Mouse (Mus musculus) cerebellum, adult 8-10 months (tissue): ENCODE results near the gene Nubp2.

Experiments used
- DNase-seq: peaks from one replicate; pipeline ENCODE4 v3.0.0; 2022

Nubp2 gene

GRCm38 (mm10) chr17:24858967-24859366 is 27.2 kb downstream of the Nubp2 start:
- no peak for DNase-seq

- no peak for DNase-seq
Measured at GRCm38 (mm10) chr17:24857831-24858470, 28.2 kb downstream of the Nubp2 start.

DNA sequence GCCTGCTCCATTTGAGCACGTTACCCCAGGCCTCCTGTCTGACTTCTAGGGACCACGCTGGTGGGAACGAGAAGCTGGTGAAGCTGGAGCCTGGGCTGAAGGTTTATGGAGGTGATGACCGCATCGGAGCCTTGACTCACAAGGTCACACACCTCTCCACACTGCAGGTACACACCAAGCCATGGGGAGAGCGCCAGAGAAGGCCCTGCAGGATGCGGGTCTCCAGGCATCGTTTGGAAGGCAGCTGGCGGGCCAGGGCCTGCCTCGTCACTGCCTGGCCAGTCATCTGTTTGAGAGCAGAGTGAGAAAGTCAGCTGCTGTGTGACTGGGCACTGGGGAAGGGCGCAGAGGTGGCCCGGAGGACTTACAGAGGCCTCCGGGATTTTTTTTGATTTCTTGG is 29.6 kb downstream of the Nubp2 start:
- DNase-seq, result no peak

DNA sequence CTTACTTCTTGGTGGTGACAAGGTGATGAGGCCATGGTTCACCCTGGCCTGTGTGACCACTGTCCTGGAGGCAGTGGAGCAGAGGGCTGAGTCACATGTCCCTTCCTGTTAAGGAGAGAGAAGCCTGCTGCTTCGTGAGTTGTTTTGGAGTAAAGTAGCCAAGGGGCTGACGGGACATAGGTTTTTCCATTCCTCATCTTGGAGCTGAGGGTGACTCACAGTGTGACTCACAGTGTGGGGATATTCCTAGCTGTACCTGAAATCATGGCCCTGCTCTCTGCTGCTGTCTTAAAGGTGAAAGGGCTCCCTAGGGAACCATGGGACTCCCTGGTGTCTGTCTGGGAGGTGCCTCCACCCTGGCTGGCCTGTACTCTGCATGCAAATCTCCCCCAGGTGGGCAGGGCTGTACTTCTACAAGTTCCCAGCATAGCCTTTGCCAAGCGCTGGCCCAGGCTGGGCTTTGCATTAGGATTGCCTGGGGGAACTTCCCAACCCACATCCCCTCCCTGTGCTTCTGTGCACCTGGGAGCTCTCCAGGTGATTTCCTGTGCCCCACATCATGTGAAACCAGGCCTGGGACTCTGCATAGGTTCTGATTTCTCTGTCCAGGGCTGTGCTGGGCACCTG is 30.2 kb downstream of the Nubp2 start:
- DNase-seq, result no peak

DNA sequence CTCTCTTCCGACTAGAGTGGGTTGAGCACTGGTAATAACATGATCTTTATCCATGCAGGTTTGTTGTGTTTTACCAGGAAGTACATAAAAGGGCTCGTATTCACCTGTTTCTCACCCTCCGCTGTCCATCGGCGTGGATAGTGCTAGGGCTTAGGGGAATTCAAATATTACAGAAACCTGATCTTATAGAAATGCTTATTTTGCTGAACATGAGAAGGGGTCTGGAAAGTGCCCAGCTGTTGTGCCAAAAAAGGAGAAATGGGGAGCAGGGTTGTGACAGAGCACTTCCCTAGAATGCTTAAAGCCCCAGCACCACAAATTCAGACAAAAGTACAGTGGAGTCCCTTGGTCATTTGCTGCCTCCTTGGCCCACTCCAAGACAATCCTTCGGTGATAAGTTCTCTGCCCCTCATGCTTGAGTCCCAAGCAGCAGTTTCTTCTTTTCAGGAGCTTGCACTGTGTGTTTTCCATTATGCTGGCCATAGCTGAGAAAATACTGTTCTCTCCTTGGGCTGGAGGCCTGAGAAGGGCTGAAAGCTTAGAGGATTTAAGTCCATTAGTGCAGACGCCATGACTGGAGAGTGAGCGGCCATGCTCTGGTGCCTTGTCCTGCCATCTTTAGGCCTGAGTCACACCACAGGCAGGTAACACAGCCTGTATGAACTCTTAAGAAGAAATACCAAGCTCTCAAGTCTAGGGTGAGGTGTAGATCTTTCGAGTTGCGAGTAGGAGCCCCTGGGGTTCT is 34.6 kb downstream of the Nubp2 start:
- no peak for DNase-seq

- no peak for DNase-seq
Measured at GRCm38 (mm10) chr17:24850773-24851127, 35.4 kb downstream of the Nubp2 start.

DNA sequence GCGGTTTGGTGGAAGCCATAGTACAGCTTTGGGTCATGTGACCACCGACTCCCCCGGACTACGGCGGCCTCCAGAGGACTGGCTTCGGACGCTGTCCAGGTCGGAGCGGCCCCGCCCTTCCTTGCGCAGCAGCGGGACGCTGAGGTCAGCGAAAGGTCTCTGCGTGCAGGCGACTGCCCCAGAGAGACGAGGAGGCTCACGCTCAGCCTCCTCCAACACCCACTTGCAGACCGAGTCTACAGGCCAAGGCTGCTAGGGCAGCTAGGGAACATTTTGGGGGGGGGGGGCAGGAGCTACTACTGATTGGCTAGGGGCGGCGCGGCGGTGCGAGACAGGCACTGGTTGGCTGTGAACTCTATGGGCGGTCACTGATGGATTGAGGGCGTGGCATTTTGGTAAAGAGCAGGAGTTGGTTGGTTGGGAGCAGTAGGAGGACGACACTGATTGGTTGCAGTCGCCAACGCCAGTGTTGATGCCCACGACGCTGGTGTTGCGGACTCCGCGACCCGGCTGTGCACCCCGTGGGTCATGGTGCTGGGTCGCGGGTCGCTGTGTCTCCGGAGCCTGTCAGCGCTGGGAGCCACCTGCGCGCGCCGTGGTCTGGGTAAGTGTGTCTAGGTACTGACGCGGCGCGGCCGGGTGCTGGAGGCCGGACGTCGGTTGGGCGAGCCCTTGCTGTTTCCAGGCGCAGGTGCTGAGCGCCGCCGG is 35.9 kb downstream of the Nubp2 start, which contains the start of gene Fahd1:
Fahd1 (minus strand) TSS at position 300 of the 708 bp plus-strand sequence.
- DNase-seq, result peak; percentile 93

DNA sequence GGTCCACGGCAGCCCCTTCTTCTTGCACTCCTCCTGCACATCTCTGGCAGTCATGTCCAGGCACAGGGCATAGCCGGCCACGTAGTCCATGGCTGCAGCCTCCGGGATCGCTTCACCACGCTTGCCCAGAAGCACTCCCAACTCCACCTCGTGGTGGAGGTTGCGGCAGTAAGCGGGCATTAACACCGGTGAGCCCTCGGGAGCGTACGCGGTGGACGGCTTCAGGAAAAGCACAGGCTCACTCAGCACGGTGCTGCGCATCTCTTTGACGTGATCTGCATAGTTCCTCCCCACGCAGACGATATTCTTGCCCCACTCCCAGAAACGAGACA is 36.5 kb downstream of the Nubp2 start:
- DNase-seq, result no peak

DNA sequence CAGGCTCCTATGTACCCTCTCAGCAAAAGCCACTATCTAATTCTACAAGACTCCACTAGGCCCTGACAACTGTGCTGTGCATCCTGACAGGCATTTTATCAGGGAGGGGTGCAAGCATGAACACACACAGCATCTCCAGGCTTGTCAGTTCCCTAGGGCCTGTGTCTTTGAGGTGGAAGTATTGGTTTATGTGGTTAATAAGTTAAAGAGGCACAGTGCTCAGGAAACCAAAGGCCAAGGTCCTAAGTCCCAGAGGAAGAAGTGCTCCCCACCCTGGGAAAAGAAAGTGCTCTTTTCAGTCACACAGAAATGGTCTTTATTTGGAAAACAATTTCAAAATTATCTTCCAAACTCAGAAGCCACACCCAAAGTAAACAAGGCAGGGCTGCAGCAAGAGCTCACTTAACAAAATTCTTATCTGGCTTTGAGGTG is 37.5 kb downstream of the Nubp2 start:
- DNase-seq, result no peak

DNA sequence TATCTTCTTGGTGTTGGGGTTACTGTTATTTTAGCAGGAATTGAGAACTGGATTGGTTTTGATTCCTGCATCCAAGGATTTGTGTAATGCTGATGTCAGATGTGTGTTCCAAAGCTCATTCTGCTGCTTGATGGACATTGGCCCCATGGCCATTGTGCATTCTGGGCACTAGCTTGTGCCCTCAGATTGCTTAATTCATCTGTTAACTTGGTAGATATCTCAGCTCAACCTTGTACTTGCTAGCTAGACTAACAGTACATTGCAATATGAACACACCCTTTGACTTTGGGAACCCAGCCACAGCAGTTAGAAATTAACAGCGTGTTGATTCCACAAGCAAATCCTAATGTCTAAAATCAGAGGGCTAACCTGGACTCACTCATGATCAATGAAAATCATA is 38.8 kb downstream of the Nubp2 start:
- no peak for DNase-seq

- DNase-seq, result no peak
Measured at GRCm38 (mm10) chr17:24844525-24844924, 41.6 kb downstream of the Nubp2 start.

GRCm38 (mm10) chr17:24842631-24843030 is 43.5 kb downstream of the Nubp2 start:
- no peak for DNase-seq

DNA sequence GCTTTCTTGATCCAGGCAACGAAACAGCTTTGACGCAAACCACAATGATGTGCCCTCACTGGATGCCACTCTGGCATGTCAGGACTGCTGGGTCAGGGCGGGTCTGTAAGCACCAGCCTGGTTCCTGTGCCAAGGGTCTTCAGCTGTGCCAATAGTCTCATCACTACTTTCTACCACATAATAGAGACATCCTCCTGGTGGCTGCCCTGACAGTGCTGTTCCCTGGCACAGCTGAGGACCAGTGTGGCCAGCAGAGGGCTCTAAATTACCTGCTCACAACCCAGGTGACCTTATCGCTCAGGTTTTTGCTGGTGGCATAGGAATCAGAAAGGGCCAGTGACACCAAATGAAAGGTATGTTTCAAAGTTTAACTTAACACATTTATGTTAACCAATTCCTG is 45.0 kb downstream of the Nubp2 start:
- DNase-seq, result no peak

DNA sequence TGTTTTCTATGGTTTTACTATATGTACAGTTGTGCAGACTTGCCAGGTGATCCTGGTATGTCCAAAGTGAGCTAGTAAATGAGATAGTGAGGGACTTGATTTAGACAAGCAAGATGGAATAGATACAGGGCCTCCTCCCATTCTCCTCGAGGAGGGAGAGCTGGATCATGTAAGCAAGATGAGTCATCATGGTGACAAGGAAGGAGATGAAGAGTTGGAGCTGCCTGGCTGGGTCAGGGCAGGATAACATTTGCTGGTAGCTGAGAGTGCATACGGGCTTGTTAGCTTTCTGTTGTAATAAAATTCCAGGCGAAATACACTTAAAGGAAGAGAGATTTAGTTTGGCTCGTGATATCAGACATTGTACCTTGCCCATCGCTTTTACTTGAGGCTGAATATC is 45.8 kb downstream of the Nubp2 start:
- DNase-seq, result no peak

DNA sequence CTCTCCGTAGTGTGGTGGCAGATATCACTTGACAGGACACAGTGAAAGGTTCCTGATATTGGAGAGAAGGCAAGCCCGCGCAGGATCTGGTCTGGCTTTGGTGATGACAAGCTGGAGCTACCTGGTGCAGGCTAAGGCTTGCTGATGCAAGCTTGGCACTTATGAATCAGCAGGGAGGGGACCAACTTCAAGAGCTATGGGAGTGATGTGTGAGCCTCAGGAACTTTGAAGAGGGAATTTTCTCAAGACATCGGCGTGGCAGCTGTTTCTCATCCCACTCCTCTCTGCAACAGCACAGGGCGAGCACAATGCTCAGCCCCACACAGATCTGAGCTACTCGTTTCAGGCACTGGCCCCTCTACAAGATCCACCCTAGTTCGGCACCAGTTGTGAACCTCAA is 46.3 kb downstream of the Nubp2 start, which contains the start of gene Hagh:
Hagh (plus strand) TSS at position 302 of the 400 bp plus-strand sequence.
- no peak for DNase-seq
